Mouse (Mus musculus) lung, embryonic 15.5 days (tissue): Measurements from ENCODE around the gene Capza2. TPM values are rescaled to one million over a fixed set of nuclear protein-coding genes. Genes with fewer than 3 reads are reported as not detected.
A peak's percentile ranks its signal among the peaks of the same experiment; 100 is the strongest.
"Not testable (repeated sequence)": the region's sequence is repeated elsewhere in the genome, so short reads cannot be mapped to it uniquely, and the experiment has no call there.

Experiments
- ATAC-seq: fragments of 200-750 bp; cut with Nextera tagmentation; 2 replicates; pipeline ENCODE4 v1.8.0; 2017; ENCODE audit warnings: moderate number of reproducible peaks, borderline replicate concordance; ENCODE audit not compliant: low FRiP score, low TSS enrichment; ENCODE audit errors: extremely low read depth
- H3K27ac ChIP-seq: fragments of 300-500 bp; sonication (generic); 2 replicates; pipeline ENCODE4 v1.5.1; 2015; ENCODE audit warnings: moderate library complexity, mild to moderate bottlenecking, inconsistent platforms
- H3K27me3 ChIP-seq: fragments of 300-500 bp; sonication (generic); 2 replicates; pipeline ENCODE4 v1.6.1; 2015; ENCODE audit warnings: inconsistent platforms
- H3K36me3 ChIP-seq: fragments of 300-500 bp; sonication (generic); 2 replicates; pipeline ENCODE4 v1.6.1; 2015; ENCODE audit warnings: inconsistent platforms
- H3K4me1 ChIP-seq: fragments of 300-500 bp; sonication (generic); 2 replicates; pipeline ENCODE4 v1.6.1; 2015; ENCODE audit warnings: inconsistent platforms
- H3K4me2 ChIP-seq: fragments of 300-500 bp; sonication (generic); 2 replicates; pipeline ENCODE4 v1.6.1; 2015; ENCODE audit warnings: inconsistent platforms, mild to moderate bottlenecking, moderate library complexity
- H3K4me3 ChIP-seq: fragments of 300-500 bp; sonication (generic); 2 replicates; pipeline ENCODE4 v1.5.1; 2015; ENCODE audit warnings: mild to moderate bottlenecking, inconsistent platforms
- H3K9ac ChIP-seq: fragments of 300-500 bp; sonication (generic); 2 replicates; pipeline ENCODE4 v1.6.1; 2015; ENCODE audit warnings: inconsistent platforms
- H3K9me3 ChIP-seq: fragments of 300-500 bp; sonication (generic); 2 replicates; pipeline ENCODE4 v1.6.1; 2016; ENCODE audit warnings: inconsistent platforms
- WGBS: fragments of 180-500 bp; shearing (Covaris S2); methylation state at CpG from one replicate; pipeline ENCODE4 v1.1.7; 2015; 5-methylcytosine and 5-hydroxymethylcytosine counted together
- polyA plus RNA-seq: library from polyadenylated mRNA; unstranded; fragments of >200 nt; fragmentation: Nextera tagmentation; extraction: Ambion mirVana; gene quantifications from 2 replicates; pipeline ENCODE4 v1.2.1, GENCODE M21; 2015

Gene Capza2
- polyA plus RNA-seq, 1 experiment from 2014 or later = 238 TPM

DNA sequence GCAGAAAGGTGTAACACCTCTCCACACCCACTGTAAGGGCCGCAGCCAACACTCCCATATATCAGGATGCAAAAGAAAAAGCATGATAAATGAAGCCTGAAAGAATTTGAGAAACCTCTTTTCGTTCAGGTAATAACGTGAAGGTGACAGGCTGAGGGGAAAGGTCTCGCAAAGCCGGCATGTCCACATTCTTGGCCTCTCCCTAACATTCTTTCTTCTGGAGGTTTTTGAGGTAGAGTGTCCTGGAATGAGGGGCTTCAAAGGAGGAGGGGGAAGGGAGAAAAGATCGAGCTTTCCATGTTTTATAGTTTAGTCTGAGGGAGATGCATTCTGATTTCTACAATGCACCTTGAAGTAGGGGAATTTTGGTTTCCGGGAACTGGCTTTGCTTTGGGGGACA, 56.6 kb downstream of the Capza2 start, which contains the start of gene St7:
St7 (plus strand) TSS at position 287 of the 400 bp plus-strand sequence.
- no peaks in the 10 kb centered on the region for H3K36me3 ChIP-seq
- peak within 1 kb of the TSS; percentile 86 for H3K9ac ChIP-seq
- H3K4me3 ChIP-seq = peak within 1 kb of the TSS; percentile 77
- H3K9me3 ChIP-seq = no peaks in the 10 kb centered on the region
- H3K4me2 ChIP-seq = peak within 1 kb of the TSS; percentile 70
- no peak for ATAC-seq
- H3K4me1 ChIP-seq = peaks cover 28% of the 10 kb centered on the region
- 46% methylated on average over 7 of the region's 7 CpGs for WGBS
- no peaks in the 10 kb centered on the region for H3K27me3 ChIP-seq
- peak within 1 kb of the TSS; percentile 97 for H3K27ac ChIP-seq

DNA sequence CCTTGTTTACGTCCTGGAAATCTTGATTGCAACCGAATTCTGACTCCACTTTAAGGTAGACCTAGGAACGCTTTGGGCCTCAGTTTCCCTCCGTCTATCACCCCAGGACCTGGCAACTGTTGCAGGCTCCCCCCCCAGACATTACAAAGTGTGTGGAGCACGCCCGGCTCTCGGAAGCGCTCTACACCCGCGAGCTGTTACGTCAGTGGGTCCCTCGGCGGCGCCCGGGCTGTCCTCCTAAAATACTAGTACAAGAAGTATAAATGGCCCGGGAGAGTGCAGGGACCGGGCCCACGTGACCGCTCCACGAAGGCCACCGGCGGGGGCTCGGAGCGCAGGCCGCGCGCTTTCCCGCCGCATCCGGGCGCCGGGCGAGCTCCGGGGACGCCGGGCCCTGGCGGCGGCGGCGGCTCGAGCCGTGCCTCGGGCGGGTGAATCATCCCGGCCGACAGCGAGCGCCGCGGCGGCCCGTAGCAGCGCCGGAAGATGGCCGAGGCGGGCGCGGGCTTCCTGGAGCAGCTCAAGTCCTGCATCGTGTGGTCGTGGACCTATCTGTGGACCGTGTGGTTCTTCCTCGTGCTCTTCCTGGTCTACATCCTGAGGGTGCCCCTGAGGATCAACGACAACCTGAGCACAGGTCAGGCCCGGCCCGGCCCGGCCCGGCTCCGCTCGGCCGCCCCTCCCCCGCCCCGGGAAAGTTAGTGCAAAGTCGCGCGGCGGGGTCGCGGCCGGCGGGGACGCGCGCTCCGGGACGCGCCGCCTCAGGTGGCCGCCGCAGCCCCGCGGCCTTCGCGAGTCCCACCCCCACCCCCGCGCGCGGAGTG, 57.9 kb downstream of the Capza2 start:
- peak overlapping the region; percentile 86 for H3K9ac ChIP-seq
- no peaks in the 10 kb centered on the region for H3K27me3 ChIP-seq
- peak overlapping the region; percentile 97 for H3K27ac ChIP-seq
- no peaks in the 10 kb centered on the region for H3K9me3 ChIP-seq
- WGBS = under 1% methylated on average over 69 of the region's 97 CpGs
- peak; percentile 78 for ATAC-seq
- no peaks in the 10 kb centered on the region; the same call in 1 of the 2 replicates for H3K36me3 ChIP-seq
- peak overlapping the region; percentile 70 for H3K4me2 ChIP-seq
- H3K4me3 ChIP-seq = peak overlapping the region; percentile 77
- peaks cover 28% of the 10 kb centered on the region for H3K4me1 ChIP-seq

DNA sequence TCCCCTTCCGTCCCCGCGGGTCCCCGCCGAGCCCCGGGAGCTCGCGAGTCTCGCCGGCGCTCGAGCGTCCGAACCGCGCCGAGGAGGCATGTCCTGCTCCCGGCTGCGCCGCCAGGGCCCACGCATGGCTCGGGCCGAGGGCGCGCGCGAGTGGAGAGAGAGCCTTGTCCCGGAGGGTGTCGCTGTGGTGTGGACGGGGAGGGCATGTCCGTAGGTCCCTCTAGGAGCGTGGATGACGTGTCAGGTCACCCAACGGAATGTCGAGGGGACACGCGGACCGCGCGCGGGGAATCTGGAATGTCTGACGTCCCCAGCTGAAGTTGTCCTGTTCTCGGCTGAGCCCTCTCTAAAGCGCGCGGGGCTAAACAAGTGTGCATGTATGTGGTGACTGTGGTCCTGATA, 58.5 kb downstream of the Capza2 start:
- WGBS = under 1% methylated on average over 46 of the region's 46 CpGs
- Histone ChIP-seq H3K27me3 (no peaks in the 10 kb centered on the region), H3K4me3 (peak overlapping the region; percentile 77)

DNA sequence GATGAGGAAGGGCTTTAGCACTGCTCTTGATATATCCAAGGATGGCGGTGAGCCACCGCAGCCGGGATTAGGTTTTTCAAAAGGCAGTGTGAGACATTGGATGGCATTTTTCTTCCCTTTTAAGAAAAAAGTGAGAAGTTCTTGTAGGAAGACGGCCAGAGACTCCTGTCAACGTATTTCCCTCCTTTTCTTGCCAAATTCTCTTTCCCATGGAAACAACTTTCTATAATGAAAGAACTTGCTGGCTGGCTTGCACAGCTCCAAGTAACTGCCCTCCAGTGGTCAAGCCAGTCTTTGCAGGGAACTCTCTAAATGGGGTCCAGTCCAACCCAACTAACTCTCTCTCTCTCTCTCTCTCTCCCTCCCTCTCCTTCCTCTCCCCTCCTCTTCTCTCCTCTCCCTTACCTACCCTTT, 60.3 kb downstream of the Capza2 start:
- H3K27ac ChIP-seq = peak overlapping the region; percentile 72
- H3K9ac ChIP-seq = 0 out of 2 replicates have a peak overlapping the region, but pooled peaks have one; percentile 24
- peak overlapping the region; percentile 52 for H3K4me2 ChIP-seq
- no peaks in the 10 kb centered on the region for H3K27me3 ChIP-seq
- ATAC-seq = no peak
- WGBS = 39% methylated on average over 5 of the region's 5 CpGs
- H3K9me3 ChIP-seq = no peaks in the 10 kb centered on the region
- peaks cover 35% of the 10 kb centered on the region for H3K4me1 ChIP-seq
- H3K36me3 ChIP-seq = no peaks in the 10 kb centered on the region; the same call in 1 of the 2 replicates
- H3K4me3 ChIP-seq = peak overlapping the region; percentile 17; the same call in 1 of the 2 replicates

More for the DNA sequence above, 58.5 kb downstream of the Capza2 start:
- H3K4me2 ChIP-seq = peak overlapping the region; percentile 70
- H3K27ac ChIP-seq = peak overlapping the region; percentile 97
- H3K9ac ChIP-seq = peak overlapping the region; percentile 86
- peak; percentile 74 for ATAC-seq
- H3K4me1 ChIP-seq = peaks cover 28% of the 10 kb centered on the region
- no peaks in the 10 kb centered on the region; the same call in 1 of the 2 replicates for H3K36me3 ChIP-seq
- no peaks in the 10 kb centered on the region for H3K9me3 ChIP-seq

DNA sequence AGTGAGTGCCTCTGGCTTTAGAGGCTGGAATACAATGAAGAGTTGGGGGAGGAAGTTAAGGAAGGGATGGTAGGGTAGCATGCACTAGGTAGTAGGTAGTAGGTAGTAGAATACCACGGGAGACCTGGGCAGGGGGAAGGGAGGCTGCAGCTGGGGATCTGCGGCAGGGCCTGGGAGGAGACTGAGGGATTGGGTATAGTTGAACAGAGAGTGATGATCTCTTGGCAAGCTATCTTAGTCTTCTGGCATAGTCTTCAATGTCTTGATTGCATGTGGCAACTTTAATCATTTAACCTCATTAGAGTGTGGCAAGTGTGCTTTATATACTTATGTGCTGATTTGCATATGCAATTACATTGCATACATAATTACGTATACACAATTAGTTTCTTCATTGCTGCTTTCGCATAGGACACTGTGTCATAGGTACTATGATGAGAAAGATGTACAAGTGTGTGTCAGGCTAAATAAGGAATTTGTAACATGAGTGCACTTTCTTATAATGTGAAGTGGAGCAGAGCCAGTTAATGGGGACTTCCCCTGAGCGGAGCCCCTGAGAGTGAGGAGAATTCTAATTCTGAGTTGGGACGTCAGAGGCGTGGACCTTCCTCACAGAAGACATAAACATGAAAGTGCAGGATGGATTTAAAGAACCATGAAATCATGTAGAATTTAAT, 65.0 kb downstream of the Capza2 start:
- Histone ChIP-seq H3K27ac (no peak overlapping the region), H3K4me1 (peaks cover 16% of the 10 kb centered on the region), H3K27me3 (no peaks in the 10 kb centered on the region), H3K9me3 (no peaks in the 10 kb centered on the region), H3K9ac (no peak overlapping the region), H3K4me3 (no peak overlapping the region), H3K36me3 (no peaks in the 10 kb centered on the region; the same call in 1 of the 2 replicates), H3K4me2 (no peak overlapping the region)
- no peak for ATAC-seq
- 56% methylated on average over 7 of the region's 7 CpGs for WGBS

DNA sequence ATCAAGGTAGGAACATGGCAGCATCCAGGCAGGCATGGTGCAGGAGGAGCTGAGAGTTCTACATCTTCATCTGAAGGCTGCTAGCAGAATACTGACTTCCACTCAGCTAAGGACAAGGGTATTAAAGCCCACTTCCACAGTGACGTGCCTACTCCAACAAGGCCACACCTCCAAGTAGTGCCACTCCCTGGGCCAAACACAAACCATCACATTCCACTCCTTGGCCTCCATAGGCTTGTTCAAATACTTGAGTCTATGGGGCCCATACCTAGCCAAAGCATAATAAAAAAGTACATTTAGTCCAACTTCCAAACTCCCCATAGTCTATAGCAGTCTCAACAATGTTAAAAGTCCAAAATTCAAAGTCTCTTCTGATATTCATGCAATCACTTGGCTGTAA, 68.0 kb downstream of the Capza2 start:
- H3K4me3 ChIP-seq, H3K4me2 ChIP-seq, H3K9ac ChIP-seq, H3K4me1 ChIP-seq, H3K36me3 ChIP-seq, H3K27ac ChIP-seq, H3K9me3 ChIP-seq, H3K27me3 ChIP-seq, ATAC-seq: not testable (repeated sequence)
- 50% methylated on average over 1 of the region's 1 CpGs for WGBS

DNA sequence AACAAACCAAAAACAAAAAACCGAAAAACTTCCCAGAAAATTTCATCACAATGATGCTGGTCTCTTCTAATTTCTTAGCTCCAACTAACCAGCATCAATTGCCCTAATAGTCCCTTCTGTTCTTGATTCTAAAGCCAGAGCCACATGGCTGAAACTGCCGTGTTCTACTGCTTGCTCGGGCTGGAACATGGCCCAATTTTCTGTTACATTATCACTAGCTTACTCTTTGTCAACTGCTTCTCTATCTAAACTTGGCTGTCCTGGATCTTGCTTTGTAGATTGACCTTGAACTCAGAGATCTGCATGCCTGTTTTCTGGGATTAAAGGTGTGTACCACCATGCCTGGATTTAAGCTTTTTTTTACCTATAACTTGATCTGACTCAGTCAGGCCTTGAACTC, 69.9 kb downstream of the Capza2 start:
- Histone ChIP-seq H3K4me2 (no peak overlapping the region), H3K27ac (no peak overlapping the region), H3K27me3 (no peaks in the 10 kb centered on the region), H3K4me1 (peaks cover 4% of the 10 kb centered on the region; the same call in 1 of the 2 replicates), H3K9ac (no peak overlapping the region), H3K9me3 (no peaks in the 10 kb centered on the region), H3K4me3 (no peak overlapping the region), H3K36me3 (no peaks in the 10 kb centered on the region)
- WGBS = 83% methylated on average over 3 of the region's 3 CpGs
- ATAC-seq = no peak

Other genes with a start within 250 kb of the Capza2 start
- 7.9 and 8.7 TPM in 2 replicates for gene Met, start 172.4 kb upstream of the Capza2 start, polyA plus RNA-seq
- 44.0 and 45.6 TPM in 2 replicates for gene St7, start 56.7 kb downstream of the Capza2 start, polyA plus RNA-seq